Mouse (Mus musculus) MN1 (cell line): ENCODE data around the gene Gm10100.
"Not testable (repeated sequence)": the region's sequence is repeated elsewhere in the genome, so short reads cannot be mapped to it uniquely, and the experiment has no call there.

Source experiments
- DNase-seq: peaks from one replicate; pipeline ENCODE4 v3.0.0-alpha.2; 2016; ENCODE audit warnings: low spot score

Gene Gm10100

DNA sequence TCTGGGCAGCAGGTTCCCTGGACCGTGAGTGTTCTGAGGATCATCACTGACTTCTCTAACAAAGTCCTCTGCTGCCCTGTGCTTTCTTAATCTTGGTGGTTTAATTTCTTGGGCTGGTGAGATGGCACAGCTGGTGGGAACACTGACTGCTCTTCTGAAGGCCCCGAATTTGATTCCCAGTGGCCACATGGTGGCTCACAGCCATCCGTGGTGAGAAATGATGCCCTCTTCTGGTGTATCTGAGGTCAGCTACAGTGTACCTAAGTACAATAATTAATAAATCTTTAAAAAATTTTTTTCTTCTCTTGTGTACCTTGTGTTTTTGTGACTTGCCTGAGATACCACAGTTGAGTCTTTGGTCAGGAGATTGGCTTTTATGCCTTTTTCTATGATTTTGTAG lies 26.0 kb downstream of the Gm10100 start:
- not testable (repeated sequence) for DNase-seq

DNA sequence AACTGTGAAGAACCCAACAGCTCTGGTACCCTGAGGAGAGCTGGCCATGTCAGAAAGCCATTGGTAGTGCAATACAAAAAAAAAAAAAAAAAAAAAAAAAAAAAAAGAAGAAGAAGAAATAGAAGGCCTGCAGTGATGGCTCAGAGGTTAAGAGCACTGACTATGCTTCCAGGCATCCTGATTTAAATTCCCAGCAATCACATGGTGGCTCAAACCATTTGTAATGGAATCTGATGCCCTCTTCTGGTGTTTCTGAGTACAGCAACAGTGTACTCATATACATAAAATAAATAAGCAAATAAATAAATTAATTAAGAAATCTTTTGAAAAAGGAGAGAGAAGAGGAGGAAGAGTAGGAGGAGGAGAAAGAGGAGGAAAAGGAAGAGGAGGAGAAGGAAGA lies 27.2 kb downstream of the Gm10100 start:
- DNase-seq, result no peak

DNA sequence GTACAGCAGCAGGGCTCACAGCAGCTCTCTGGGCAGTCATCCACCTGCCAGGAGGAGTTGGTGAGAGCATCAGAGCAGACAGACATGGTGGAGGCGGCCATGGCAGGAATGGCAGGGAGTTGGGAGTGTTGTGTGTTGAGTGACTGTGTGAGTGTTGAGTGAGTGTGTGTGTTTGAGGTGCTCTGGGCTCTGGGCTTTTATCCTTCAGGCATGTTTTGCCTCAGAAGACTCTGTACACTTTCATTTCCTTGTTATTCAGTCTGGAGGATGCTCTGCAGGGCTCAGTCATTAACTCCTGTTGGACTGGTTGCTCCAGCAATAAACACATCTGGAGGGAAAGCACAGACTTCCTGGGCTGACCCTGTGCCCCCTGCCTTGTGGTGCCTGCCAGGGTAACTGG lies 33.3 kb downstream of the Gm10100 start, which contains the start of gene Gm3233:
Gm3233 (minus strand) TSS at position 101 of the 400 bp plus-strand sequence.
- not testable (repeated sequence) for DNase-seq

- no peak for DNase-seq
These were observed 43.4 kb downstream of the Gm10100 start for GRCm38 (mm10) chr10:77769727-77770126.

- not testable (repeated sequence) for DNase-seq
These were observed 44.9 kb downstream of the Gm10100 start, which contains the start of gene Gm3238 for GRCm38 (mm10) chr10:77771225-77771624. Gene Gm3238, minus strand, starts transcription at chr10:77771325.

DNA sequence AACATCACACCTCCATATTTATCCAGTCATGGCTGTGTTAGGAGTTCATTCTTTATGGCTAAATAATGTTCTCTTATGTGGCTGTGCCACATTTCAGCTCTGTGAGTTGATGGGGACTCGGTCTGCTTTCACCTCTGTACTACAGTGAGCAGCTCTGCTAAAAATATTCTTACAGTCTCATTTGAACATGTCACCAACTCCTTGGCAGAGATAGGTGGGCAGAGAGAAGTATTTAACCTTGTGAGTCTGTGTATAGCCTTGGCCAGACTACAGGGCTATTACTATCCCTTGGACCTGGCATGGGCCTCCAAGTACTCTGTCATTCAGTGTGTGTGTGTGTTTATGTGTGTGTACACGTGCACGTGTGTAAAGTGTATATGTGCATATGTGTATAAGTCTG lies 45.9 kb downstream of the Gm10100 start:
- DNase-seq, result not testable (repeated sequence)
